Mouse (Mus musculus): Measurements from ENCODE around the gene Hoxc4. TPM values are rescaled to one million over a fixed set of nuclear protein-coding genes. Genes with fewer than 3 reads are reported as not detected.
A peak's percentile ranks its signal among the peaks of the same experiment; 100 is the strongest.

The Hoxc4 gene
- polyA plus RNA-seq, 1 experiment from 2014 or later = 9.7 TPM

DNA sequence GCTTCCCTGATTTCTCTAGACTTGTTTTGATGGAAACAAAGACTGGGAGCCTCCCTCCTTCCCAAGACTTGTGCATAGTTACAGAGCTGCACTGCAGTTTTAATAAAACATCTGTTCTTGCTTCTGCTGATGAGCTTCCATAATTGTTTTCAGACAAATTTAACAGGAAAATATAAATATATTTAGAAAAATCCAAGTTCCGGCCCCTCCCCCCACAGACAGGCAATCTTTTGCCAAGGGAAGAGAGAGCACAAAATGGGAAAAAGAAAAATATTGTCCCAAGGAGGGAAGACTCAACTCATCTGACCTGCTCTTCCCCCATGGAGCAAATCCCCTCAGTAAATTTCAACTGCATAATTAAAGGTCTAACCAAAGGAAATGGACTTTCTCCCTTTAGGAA, 12.4 kb upstream of the Hoxc4 start:
- Histone ChIP-seq H3K4me1 (ENCODE audit: control insufficient read depth, insufficient read depth, low read length) (peaks cover 17% of the 10 kb centered on the region), H3K9ac (ENCODE audit: low read depth, low read length) (peak overlapping the region; percentile 63), H3K4me2 (ENCODE audit: low read depth, low read length) (peak overlapping the region; percentile 32), H3K9me3 (ENCODE audit: control insufficient read depth, low read length) (no peaks in the 10 kb centered on the region), H3K4me3 (ENCODE audit: low read length) (no peak overlapping the region), H3K27me3 (replicated peaks; ENCODE audit: control insufficient read depth, insufficient read depth, low read length) (peaks cover 88% of the 10 kb centered on the region), H3K27ac (ENCODE audit: low read length) (peak overlapping the region; percentile 80), H3K36me3 (ENCODE audit: control insufficient read depth, insufficient read depth, low read length) (no peaks in the 10 kb centered on the region)
- no peak for ATAC-seq
- 19% methylated on average over 1 of the region's 1 CpGs for WGBS

DNA sequence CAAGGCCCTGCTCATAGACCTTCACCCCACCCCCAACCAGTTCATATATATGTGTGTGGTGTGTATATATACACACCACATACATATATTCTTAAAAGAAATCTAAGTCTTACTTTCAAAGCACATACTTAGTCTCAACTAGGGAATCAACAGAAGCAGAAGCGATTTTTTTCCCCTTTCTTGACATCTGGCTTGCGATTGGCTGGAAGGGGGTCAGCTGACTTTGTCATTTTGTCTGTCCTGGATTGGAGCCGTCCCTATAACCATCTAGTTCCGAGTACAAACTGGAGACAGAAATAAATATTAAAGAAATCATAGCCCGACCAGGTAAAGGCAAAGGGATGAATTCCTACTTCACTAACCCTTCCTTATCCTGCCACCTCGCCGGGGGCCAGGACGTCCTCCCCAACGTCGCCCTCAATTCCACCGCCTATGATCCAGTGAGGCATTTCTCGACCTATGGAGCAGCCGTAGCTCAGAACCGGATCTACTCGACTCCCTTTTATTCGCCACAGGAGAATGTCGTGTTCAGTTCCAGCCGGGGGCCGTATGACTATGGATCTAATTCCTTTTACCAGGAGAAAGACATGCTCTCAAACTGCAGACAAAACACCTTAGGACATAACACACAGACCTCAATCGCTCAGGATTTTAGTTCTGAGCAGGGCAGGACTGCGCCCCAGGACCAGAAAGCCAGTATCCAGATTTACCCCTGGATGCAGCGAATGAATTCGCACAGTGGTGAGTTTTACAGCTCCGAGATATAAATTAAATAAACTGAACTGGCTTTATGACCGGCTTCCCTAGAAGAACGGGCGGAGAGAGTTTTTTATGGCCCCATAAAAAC, 9.2 kb upstream of the Hoxc4 start:
- peaks cover 22% of the 10 kb centered on the region for H3K4me1 ChIP-seq (ENCODE audit: control insufficient read depth, insufficient read depth, low read length)
- WGBS = 2% methylated on average over 27 of the region's 27 CpGs
- ATAC-seq = no peak

DNA sequence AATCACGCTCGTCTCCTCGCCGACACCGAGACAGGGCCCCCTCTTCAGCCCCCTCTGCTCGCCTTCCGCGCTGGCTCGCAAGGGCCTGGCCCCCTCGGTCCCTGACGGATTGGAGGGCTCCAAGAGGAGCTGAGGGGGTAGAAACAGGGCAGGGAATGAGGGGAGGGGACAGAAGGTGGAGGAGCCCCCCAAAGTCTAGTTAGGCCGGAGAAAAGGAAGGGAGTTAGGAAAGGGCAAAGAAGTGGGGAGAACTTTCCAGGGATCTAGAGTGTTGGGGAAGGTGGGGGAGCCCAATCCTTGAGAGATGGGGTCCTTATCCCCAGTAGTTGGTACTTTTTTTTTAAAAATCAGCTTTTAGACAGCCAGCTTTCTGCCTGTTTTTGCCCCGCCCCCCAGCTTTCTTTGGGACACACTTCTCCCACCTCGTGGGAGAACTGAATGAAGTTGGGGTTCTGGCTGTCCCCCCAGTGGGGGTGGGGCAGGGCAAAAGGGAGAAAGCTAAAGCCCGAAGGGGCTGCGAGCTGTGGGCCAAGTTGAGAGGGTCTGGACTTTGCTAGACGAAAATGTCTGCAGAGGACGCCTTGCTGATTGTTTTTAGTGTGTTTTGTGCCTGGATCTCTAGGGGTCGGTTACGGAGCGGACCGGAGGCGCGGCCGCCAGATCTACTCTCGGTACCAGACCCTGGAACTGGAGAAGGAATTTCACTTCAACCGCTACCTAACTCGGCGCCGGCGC, 8.5 kb upstream of the Hoxc4 start:
- Histone ChIP-seq H3K9me3 (ENCODE audit: control insufficient read depth, low read length) (no peaks in the 10 kb centered on the region), H3K4me1 (ENCODE audit: control insufficient read depth, insufficient read depth, low read length) (peaks cover 22% of the 10 kb centered on the region), H3K27me3 (replicated peaks; ENCODE audit: control insufficient read depth, insufficient read depth, low read length) (peaks cover 84% of the 10 kb centered on the region), H3K27ac (ENCODE audit: low read length) (peak overlapping the region; percentile 80), H3K36me3 (ENCODE audit: control insufficient read depth, insufficient read depth, low read length) (no peaks in the 10 kb centered on the region), H3K9ac (ENCODE audit: low read depth, low read length) (peak overlapping the region; percentile 71), H3K4me2 (ENCODE audit: low read depth, low read length) (peak overlapping the region; percentile 46), H3K4me3 (ENCODE audit: low read length) (peak overlapping the region; percentile 48)
- 6% methylated on average over 31 of the region's 31 CpGs for WGBS
- no peak for ATAC-seq

More for the DNA sequence above, 9.2 kb upstream of the Hoxc4 start:
- Histone ChIP-seq H3K9me3 (ENCODE audit: control insufficient read depth, low read length) (no peaks in the 10 kb centered on the region), H3K36me3 (ENCODE audit: control insufficient read depth, insufficient read depth, low read length) (no peaks in the 10 kb centered on the region), H3K4me3 (ENCODE audit: low read length) (peak overlapping the region; percentile 48), H3K9ac (ENCODE audit: low read depth, low read length) (peak overlapping the region; percentile 71), H3K4me2 (ENCODE audit: low read depth, low read length) (peak overlapping the region; percentile 46), H3K27me3 (replicated peaks; ENCODE audit: control insufficient read depth, insufficient read depth, low read length) (peaks cover 84% of the 10 kb centered on the region), H3K27ac (ENCODE audit: low read length) (peak overlapping the region; percentile 80)

DNA sequence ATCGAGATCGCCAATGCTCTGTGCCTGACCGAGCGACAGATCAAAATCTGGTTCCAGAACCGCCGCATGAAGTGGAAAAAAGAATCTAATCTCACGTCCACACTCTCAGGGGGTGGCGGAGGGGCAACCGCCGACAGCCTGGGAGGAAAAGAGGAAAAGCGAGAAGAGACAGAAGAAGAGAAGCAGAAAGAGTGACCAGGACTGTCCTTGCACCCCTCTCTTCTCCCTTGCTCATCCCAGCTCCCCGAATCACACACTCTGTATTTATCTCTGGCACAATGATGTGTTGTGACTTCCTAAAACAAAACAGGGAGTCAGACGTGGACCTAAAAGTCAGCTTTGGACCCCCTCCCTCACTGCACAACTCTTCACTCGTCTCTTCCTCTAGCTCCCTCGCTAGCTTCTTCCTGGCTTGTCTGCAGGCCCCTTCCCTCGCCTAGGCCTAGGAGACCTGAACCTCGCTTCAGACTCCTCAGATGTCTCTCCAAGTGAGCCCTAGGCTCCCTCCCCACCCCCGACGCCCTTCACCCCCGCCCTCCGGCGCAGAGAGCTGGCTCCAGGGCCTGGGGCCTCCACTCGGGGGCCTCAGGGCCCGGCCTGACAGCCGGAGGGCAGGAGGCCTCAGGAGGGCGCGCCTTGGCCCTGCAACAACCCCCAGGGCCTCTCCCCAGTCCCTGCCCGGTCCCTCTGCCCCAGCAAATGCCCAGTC, 7.7 kb upstream of the Hoxc4 start:
- Histone ChIP-seq H3K4me2 (ENCODE audit: low read depth, low read length) (peak overlapping the region; percentile 46), H3K4me1 (ENCODE audit: control insufficient read depth, insufficient read depth, low read length) (peaks cover 27% of the 10 kb centered on the region), H3K27me3 (replicated peaks; ENCODE audit: control insufficient read depth, insufficient read depth, low read length) (peaks cover 84% of the 10 kb centered on the region), H3K9me3 (ENCODE audit: control insufficient read depth, low read length) (no peaks in the 10 kb centered on the region), H3K36me3 (ENCODE audit: control insufficient read depth, insufficient read depth, low read length) (no peaks in the 10 kb centered on the region), H3K4me3 (ENCODE audit: low read length) (peak overlapping the region; percentile 48), H3K27ac (ENCODE audit: low read length) (peak overlapping the region; percentile 80), H3K9ac (ENCODE audit: low read depth, low read length) (peak overlapping the region; percentile 71)
- ATAC-seq = no peak
- WGBS = 7% methylated on average over 28 of the region's 28 CpGs

DNA sequence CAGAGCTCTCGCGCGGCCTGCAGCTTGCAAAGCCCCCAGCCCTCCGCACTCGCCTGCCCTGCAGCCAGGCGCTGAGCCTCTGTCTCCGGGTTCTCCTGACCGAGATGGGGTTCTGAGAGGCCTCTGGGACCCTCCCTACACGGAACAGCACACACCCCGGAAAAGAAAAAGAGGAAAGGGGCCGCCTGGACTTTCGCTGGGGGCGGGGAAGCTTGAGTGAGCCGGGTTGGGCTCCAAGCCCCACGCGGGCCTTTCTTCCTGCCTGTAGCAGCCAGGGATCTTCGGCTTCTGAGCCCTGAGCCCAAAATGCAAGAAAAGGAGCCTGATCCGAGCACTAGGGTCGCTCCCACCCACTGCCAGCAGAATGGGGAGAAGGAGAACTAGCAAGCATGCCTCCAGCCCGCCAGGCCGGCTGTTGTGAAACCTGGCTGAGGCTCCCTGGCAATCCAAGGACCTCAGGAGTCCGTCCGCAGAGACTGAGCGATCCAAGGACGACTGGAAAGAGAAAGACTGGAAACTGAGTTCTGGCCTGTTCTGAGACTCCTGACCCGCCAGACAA, 6.7 kb upstream of the Hoxc4 start:
- Histone ChIP-seq H3K4me1 (ENCODE audit: control insufficient read depth, insufficient read depth, low read length) (peaks cover 27% of the 10 kb centered on the region), H3K27me3 (replicated peaks; ENCODE audit: control insufficient read depth, insufficient read depth, low read length) (peaks cover 83% of the 10 kb centered on the region), H3K4me3 (ENCODE audit: low read length) (peak overlapping the region; percentile 33), H3K9ac (ENCODE audit: low read depth, low read length) (peak overlapping the region; percentile 68), H3K27ac (ENCODE audit: low read length) (peak overlapping the region; percentile 47; the same call in 1 of the 2 replicates), H3K36me3 (ENCODE audit: control insufficient read depth, insufficient read depth, low read length) (no peaks in the 10 kb centered on the region), H3K4me2 (ENCODE audit: low read depth, low read length) (peak overlapping the region; percentile 52), H3K9me3 (ENCODE audit: control insufficient read depth, low read length) (no peaks in the 10 kb centered on the region)
- ATAC-seq = no peak
- WGBS = 11% methylated on average over 26 of the region's 26 CpGs

DNA sequence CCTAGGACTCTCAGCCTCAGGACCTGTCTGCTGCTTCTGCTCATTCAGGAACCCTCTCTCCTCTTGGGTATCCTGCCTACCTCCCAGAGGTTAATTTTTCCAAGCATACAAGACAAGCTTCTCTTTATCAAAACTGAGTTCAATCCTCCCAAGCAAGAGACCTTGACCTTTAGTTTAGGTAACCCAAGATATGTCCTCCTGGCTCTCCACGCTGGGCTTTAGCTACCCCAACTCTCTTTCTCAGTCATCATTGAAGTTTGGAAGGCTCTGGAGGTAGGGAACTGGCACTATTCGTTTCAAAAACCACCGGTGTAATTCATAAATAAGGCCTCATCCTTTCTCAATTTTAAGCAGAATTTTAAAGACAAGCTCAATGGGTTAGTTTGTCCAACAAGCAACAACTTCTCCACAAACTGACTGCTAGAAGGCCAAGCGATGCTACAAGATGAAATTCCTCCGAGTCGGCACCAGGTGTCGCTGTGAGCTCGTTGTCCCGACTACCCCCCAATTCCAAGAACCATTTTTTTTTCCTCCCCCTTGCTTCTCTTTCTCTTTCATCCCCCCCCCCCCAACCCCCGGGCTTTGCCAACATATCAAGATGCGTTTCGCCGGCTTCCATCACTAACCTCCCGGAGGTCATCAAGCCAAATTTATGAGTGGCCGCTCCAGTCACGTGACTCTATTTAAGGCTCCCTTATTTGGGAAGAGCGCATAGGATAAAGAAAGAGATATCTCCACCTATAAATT, 5.3 kb upstream of the Hoxc4 start:
- ATAC-seq = peak; percentile 24; the same call in 1 of the 2 replicates
- Histone ChIP-seq H3K27me3 (replicated peaks; ENCODE audit: control insufficient read depth, insufficient read depth, low read length) (peaks cover 84% of the 10 kb centered on the region), H3K27ac (ENCODE audit: low read length) (peak overlapping the region; percentile 91; the same call in 1 of the 2 replicates), H3K9ac (ENCODE audit: low read depth, low read length) (peak overlapping the region; percentile 72; the same call in 1 of the 2 replicates), H3K4me2 (ENCODE audit: low read depth, low read length) (peak overlapping the region; percentile 50), H3K4me3 (ENCODE audit: low read length) (peak overlapping the region; percentile 48), H3K9me3 (ENCODE audit: control insufficient read depth, low read length) (no peaks in the 10 kb centered on the region), H3K4me1 (ENCODE audit: control insufficient read depth, insufficient read depth, low read length) (peaks cover 25% of the 10 kb centered on the region), H3K36me3 (ENCODE audit: control insufficient read depth, insufficient read depth, low read length) (no peaks in the 10 kb centered on the region)
- WGBS = 5% methylated on average over 17 of the region's 17 CpGs

DNA sequence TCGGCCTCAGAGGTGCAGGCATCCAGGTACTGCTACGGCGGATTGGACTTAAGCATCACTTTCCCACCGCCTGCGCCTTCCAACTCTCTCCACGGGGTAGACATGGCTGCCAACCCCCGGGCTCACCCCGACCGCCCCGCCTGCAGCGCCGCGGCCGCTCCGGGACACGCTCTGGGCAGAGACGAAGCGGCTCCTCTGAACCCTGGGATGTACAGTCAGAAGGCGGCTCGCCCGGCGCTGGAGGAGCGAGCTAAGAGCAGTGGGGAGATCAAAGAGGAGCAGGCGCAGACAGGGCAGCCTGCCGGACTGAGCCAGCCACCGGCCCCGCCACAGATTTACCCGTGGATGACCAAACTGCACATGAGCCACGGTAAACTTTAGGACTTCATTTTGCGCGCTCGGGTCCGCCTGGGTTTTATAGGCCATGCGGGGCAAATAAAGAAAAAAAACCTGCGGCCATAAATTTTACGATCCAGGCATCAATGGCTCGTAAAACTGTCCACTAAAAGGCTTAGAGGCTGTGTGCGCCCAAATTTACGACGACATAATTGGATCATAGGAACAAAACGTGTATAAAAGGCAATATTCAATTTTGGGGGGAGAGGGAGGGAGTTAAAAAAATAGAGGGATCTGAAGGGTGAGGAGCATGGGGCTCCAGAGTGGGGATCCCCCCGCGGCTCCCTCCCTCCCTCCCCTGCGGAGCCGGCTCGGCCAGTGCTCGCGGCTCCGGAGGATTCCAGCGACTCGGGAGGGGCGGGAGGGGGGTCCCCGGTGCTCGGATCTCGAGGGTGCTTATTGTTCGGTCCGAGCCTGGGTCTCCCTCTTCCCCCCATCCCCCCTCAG, 4.3 kb upstream of the Hoxc4 start:
- peak overlapping the region; percentile 91 for H3K27ac ChIP-seq (ENCODE audit: low read length)
- H3K4me1 ChIP-seq (ENCODE audit: control insufficient read depth, insufficient read depth, low read length) = peaks cover 23% of the 10 kb centered on the region; the same call in 1 of the 2 replicates
- peaks cover 83% of the 10 kb centered on the region for H3K27me3 ChIP-seq (replicated peaks; ENCODE audit: control insufficient read depth, insufficient read depth, low read length)
- H3K9me3 ChIP-seq (ENCODE audit: control insufficient read depth, low read length) = no peaks in the 10 kb centered on the region
- H3K4me2 ChIP-seq (ENCODE audit: low read depth, low read length) = peak overlapping the region; percentile 50
- H3K36me3 ChIP-seq (ENCODE audit: control insufficient read depth, insufficient read depth, low read length) = no peaks in the 10 kb centered on the region
- H3K4me3 ChIP-seq (ENCODE audit: low read length) = peak overlapping the region; percentile 48
- under 1% methylated on average over 44 of the region's 57 CpGs for WGBS
- peak overlapping the region; percentile 72 for H3K9ac ChIP-seq (ENCODE audit: low read depth, low read length)
- peak; percentile 49 for ATAC-seq

DNA sequence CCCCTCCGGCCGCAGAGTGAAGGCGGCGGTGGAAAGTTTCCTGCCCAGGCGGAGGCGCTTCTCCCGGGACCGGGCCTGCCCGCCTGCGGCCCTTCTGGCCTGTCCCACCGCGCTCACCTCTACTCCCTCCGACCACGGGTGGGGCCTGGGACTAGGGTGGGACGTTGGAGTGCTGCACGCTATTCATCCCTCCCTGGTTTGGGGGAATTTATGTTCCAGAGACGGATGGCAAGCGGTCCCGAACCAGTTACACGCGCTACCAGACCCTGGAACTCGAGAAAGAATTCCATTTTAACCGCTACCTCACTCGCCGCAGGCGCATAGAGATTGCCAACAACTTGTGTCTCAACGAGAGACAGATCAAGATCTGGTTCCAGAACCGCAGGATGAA, 3.7 kb upstream of the Hoxc4 start:
- 0 out of 2 replicates have a peak, but pooled peaks have one; percentile 30 for ATAC-seq
- H3K4me1 ChIP-seq (ENCODE audit: control insufficient read depth, insufficient read depth, low read length) = peaks cover 21% of the 10 kb centered on the region; the same call in 1 of the 2 replicates
- H3K27me3 ChIP-seq (replicated peaks; ENCODE audit: control insufficient read depth, insufficient read depth, low read length) = peaks cover 82% of the 10 kb centered on the region
- H3K27ac ChIP-seq (ENCODE audit: low read length) = peak overlapping the region; percentile 91
- H3K9ac ChIP-seq (ENCODE audit: low read depth, low read length) = peak overlapping the region; percentile 72
- peak overlapping the region; percentile 50 for H3K4me2 ChIP-seq (ENCODE audit: low read depth, low read length)
- WGBS = 4% methylated on average over 24 of the region's 28 CpGs
- no peaks in the 10 kb centered on the region for H3K36me3 ChIP-seq (ENCODE audit: control insufficient read depth, insufficient read depth, low read length)
- H3K4me3 ChIP-seq (ENCODE audit: low read length) = peak overlapping the region; percentile 48
- H3K9me3 ChIP-seq (ENCODE audit: control insufficient read depth, low read length) = no peaks in the 10 kb centered on the region
